Mouse (Mus musculus) brain, embryonic 14.5 days (tissue): ENCODE results near the gene Ptch1.

Source experiments
- CTCF ChIP-seq: fragments of 200-500 bp; IDR thresholded peaks from 2 replicates; pipeline ENCODE4 v1.5.1; 2012; ENCODE audit warnings: inconsistent platforms, mild to moderate bottlenecking, moderate library complexity, borderline replicate concordance; ENCODE audit not compliant: insufficient read depth, insufficient read length; ENCODE audit errors: extremely low read depth
- POLR2A ChIP-seq: fragments of 200-500 bp; IDR thresholded peaks from 2 replicates; pipeline ENCODE4 v1.6.1; 2012; ENCODE audit warnings: mild to moderate bottlenecking, inconsistent platforms, borderline replicate concordance; ENCODE audit not compliant: poor library complexity, insufficient read depth, insufficient read length, severe bottlenecking; ENCODE audit errors: extremely low read depth

DNA sequence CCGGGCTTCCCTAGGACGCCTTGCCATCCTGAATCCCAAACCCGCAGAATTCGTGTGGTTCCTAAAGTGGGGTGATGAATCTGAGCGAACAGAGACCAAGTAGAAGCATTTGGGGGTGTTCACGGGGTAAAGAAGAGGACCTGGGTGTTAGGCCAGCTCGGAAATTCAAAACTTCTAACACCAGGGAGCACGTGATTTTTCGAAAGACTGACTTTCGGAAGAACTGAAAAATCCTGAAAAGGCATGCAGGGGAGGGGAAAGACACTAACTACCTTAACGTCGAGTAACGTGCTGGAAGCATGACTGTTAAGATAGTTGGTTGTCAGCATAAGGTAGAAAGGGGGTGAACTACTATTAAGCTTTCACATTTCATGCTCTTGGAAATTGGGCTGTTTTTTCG lies 5.1 kb downstream of the Ptch1 start:
- TF ChIP-seq CTCF = no peak
- no peak for TF ChIP-seq POLR2A
